Mouse (Mus musculus): ENCODE data around the gene Irgm1.
"Not testable (repeated sequence)": the region's sequence is repeated elsewhere in the genome, so short reads cannot be mapped to it uniquely, and the experiment has no call there.

The Irgm1 gene

DNA sequence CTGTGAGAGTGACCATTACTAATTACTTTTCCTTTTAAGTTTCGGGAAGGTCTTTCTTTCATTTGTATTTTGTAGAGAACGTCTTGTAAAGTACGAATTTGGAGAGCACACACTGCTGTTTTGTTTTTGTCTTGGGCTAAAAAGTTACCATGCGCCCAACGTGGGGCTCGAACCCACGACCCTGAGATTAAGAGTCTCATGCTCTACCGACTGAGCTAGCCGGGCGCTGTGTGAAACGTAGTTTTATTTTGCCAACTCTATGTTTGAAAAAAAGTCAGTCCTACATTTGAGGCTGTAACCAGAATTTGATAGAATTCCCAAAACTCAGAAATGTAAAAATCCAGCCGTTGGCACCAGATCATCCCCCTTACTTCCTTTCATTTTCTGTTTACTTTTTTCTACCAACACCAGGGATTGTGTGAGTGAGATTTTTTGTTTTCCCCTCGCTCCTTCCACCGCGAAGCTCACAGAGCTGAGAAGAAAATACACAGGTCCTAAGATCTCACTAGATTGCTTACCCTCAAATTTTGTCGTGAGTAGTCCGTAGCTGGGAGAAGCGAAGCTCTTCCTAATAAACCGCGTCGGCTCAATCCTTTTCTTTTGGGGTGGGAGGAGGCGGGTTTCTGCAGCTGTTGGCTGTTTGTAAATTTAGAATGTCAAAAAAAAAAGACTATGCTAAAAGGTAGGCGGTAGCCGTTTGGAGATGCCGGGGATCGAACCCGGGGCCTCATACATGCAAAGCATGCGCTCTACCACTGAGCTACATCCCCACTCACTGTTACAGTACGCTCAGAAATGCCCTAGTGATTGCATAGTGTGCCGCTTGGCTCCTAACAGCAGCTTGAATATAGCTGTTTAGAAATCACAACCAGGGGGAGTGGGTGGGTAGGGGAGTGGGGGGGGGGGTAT, 37.5 kb downstream of the Irgm1 start:
- DNase-seq (ENCODE audit: extremely low read depth, low read depth, low spot score), result no peak

DNA sequence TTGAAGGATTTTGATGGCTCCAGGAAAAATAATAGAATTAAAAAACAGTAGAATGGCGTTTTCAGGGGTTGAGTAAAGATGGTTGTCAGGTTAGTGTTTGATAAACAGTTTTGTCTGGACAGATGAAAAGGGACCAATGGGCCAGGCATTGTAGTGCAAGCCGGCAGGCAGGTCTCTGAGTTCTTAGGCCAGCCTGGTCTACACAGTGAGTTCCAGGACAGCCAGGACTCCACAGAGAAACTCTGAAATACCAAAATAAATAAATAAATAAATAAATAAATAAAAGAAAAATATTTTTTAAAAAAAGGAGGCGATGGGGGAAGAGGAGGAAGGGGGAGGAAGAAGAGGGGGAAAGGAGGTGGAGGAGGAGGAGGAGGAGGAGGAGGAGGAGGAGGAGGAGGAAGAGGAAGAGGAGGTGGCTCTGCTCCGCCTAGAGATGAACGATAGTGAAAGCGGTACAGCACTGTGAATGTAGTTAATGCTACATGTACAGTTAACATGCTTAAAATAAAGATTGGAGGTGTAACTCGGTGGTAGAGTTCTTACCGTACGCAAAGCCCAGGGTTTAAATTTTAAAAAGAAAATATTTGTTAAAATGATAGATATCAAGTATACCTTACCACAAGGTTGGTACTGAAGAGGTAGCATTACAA, 38.3 kb downstream of the Irgm1 start:
- DNase-seq (ENCODE audit: extremely low read depth, low read depth, low spot score), result no peak

- no peak for DNase-seq (ENCODE audit: extremely low read depth, low read depth, low spot score)
These were observed 40.2 kb downstream of the Irgm1 start for GRCm38 (mm10) chr11:48831273-48831672.

DNA sequence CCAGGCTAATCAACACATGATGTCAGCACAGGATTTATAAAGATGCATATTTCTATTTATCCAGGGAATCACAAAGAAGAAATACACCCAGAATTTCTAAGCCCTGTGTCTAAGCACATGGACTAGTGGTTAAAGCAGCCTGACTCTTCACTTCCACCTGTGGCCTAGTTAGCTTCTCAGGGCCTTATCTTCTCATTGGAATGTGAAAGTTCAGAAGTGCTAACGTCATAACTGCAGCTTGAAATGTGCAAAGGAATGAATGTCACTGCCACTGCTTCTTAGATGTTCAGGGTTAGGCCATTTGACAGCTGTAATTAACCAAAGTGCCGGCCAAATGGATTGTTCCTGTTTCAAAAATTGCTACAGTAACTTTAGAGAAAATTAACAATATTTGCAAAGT, 41.2 kb downstream of the Irgm1 start:
- DNase-seq (ENCODE audit: extremely low read depth, low read depth, low spot score), result no peak

DNA sequence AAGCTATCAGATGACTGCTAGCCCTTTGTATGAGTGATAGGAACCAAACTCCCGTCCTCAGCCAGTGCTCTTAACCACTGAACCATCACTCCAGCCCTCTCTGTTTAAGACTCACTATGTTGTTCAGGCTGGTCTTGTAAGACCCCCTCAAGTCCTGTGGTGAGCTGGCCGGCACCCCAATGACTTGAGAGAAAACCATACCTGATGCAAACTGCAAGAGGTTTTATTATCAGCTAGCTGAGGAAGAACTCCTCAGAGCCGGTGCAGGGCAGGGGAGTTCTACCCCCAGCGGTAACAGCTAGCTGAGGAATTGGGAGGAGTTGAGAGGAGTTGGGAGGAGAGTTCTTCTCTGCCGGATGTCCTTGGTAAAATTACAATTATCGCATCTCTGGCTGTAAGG, 43.6 kb downstream of the Irgm1 start:
- DNase-seq (ENCODE audit: extremely low read depth, low read depth, low spot score), result no peak

DNA sequence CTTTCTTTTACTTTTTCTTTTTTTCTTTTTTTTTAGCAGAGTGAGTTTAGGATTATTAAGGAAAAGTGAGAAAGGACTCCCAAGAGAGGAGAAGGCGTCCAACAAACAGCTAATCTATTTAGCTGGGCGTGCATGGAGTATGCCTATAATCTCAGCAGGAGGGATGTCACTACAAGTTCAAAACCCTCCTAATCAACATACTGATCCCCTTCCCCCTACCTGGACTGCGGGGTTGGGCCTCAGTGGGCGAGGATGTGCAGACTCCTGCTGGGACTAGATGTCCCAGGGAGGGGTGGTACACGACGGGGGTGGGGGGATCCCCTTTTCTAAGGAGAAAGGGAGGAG, 44.8 kb downstream of the Irgm1 start:
- DNase-seq (ENCODE audit: extremely low read depth, low read depth, low spot score), result no peak

DNA sequence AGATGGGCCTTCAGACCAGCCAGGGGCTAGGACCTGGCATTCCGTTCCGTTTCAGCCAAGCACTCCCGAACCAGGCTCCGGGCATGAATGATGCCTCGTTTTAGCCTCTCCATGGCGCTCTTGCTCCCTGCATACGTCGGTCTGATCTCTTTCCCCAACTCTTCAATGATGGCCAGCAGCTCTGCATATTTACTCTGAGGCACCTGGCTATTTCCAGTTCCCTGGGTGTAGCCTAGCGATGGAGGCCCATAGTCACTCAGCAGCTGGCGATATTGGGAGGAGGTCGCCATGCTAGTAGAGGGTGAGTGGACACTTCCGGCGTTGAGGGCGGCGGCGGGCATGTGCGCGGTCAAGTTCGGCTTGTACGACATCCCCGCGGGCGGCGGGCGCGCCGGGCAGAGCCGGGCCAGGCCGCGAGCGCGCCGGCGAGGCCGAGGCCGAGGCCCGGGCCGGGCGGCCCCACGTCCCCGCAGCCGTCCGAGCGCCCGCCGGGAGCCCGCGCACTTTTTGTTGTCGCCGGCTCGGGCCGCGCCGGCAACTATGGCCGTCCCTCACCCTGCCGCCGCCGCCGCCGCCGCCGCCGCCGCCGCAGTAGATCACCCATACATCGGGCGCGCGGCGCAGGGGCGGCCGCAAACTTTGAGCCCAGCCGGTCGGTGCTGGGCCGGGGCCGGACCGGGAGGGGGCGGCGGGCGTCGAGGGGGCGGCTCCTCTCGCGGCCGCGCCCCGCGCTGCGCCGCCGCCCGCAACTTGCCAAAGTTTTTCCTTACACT, 45.3 kb downstream of the Irgm1 start, which contains the start of the genes Trim7 and Gm12184:
Gene Trim7, plus strand, starts transcription at position 162 of the 773 bp plus-strand sequence.
Gene Gm12184, minus strand, starts transcription at position 677 of the 773 bp plus-strand sequence.
- not testable (repeated sequence) for DNase-seq (ENCODE audit: extremely low read depth, low read depth, low spot score)

DNA sequence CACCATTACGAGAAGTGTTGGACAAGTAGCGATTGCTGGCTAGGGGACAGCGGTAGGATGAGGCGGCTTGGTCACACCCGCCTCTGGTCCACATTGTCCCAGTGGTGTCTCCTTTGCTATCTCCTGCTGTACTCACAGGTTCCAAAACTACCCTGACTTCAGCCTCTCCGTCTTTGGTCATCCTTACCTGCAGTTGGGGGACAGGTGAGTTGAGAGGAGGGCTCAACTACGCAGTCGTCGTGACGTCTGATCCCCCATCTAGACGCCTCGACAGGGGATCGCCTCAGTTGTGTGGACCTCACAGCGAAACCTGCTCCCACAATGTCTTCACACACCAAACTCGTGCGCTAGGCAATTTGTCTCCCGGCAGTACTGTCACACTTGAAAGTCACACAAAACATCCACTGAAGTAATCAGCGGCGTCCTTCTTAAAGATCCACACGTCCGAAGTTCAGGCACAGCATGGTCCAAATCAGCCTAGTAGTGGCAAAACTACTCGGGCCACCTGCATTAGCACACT, 47.1 kb downstream of the Irgm1 start:
- DNase-seq (ENCODE audit: extremely low read depth, low read depth, low spot score), result no peak

DNA sequence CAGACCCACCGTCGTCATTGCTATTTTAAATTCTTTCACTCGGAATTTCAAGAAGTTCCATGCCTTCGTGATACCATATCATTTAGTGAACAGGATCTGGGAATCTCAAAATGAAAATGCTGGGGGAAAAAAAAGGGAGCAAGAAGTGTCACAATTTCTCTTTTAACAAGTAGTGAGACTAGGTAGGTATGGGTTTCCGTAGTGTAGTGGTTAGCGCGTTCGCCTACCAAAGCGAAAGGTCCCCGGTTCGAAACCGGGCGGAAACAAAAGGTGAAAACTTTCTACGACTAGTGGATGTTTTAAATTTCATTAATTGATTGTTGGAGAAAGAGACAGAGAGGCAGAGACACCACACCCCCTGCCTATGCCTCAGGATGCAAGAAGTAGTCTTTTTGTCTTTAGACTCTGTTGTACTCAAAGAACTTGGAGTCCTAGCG, 47.9 kb downstream of the Irgm1 start:
- DNase-seq (ENCODE audit: extremely low read depth, low read depth, low spot score), result no peak

GRCm38 (mm10) chr11:48822768-48823512, 48.5 kb downstream of the Irgm1 start:
- no peak for DNase-seq (ENCODE audit: extremely low read depth, low read depth, low spot score)

GRCm38 (mm10) chr11:48821299-48821698, 50.2 kb downstream of the Irgm1 start:
- DNase-seq (ENCODE audit: extremely low read depth, low read depth, low spot score), result not testable (repeated sequence)

DNA sequence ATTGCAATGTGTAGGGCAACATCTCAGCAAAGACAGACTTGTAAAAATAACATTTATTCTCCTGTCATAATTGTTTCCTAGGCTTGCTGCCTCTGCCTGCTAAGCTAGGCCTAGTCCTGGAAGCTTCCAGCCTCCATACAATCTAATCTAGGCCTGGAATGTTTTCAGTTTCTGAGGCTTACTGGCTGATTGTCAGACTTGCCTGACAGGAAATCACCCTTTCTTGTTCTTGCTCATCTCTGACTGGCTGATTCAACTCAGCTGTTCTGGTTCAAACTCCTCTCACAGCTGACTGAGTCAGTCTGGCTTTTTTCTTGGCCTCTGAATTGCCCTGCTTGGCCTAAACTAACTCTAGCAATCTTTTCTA, 51.2 kb downstream of the Irgm1 start:
- no peak for DNase-seq (ENCODE audit: extremely low read depth, low read depth, low spot score)

GRCm38 (mm10) chr11:48819614-48820307, 51.7 kb downstream of the Irgm1 start:
- DNase-seq (ENCODE audit: extremely low read depth, low read depth, low spot score), result no peak

DNA sequence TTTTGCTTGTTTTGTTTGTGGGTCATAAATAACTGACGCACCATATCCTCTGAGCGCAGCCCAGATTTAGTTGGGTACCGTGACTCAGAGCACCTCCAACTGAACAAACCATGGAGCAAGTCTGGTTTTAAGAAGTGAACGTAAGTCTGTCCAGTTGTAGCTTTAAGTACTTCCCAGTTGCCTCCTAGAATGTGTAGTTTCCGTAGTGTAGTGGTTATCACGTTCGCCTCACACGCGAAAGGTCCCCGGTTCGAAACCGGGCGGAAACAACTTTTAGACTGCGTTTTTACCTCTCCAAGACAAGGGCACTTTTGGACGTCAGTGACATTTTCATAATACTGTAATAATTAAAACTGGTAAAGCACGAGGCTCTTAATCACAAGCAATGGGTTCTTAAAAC, 53.1 kb downstream of the Irgm1 start:
- DNase-seq (ENCODE audit: extremely low read depth, low read depth, low spot score), result no peak

DNA sequence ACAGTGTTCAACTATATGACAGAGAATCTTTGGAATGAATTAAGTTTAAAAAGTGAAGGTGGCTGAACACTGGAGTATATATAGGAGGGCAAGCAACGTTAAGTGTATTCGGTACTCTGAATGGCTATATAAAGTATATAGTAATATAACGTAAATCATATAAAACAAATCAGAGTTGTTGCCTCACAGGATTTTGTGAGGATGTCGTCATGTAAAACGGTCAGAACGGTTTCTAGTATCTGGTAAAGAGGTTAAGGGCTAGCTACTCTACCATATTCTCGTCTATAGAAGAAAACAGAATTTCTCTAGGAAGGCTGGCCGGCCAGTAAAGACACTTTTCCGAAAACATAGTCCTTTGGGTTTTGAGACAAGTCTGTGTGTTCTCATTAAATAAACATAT, 53.7 kb downstream of the Irgm1 start:
- no peak for DNase-seq (ENCODE audit: extremely low read depth, low read depth, low spot score)

- peak; percentile 80 for DNase-seq (ENCODE audit: extremely low read depth, low read depth, low spot score)
These were observed 54.5 kb downstream of the Irgm1 start, which contains the start of gene Trim41 for GRCm38 (mm10) chr11:48816800-48817665. Trim41 (minus strand) TSS chr11:48817353.

DNA sequence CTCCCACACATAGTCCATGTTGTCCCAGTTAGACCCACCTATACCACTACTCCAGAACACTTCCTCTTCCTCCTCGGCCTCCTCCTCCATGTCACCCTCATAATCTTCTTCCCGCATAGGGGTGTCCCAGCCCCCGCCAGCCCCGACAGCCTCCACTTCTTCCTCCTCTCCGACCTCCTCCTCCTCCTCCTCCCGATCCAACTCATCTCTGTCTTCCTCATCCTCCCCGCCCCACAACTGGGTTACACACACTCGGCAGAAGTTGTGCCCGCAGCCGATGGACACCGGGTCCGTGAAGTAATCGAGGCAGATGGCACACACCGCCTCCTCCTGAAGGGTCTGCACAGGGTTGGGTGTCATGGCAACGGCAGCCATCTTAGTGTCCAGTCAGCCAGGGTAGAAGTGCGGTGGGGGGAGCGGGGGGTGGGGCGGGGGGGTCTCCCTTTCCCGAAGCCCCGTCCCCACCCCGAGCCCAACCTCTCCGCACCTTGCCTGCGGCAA, 55.2 kb downstream of the Irgm1 start:
- no peak for DNase-seq (ENCODE audit: extremely low read depth, low read depth, low spot score)

DNA sequence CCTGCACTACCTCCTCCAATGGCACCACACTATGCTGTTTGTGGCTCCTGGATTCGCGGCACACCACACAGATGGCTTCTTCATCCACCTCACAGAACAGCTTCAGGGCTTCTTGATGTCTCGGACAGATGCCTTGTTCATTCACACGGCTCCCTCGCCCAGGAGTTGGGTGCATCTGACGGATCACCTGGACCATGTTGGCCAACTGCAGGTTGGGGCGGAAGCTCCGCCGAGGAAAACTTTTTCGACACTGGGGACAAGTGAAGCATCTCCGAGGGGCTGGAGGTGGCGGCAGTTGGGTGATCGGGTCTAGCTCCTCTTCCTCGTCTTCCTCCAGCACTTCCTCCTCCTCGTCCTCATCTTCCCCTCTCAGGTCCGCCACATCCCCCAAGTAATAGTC, 55.6 kb downstream of the Irgm1 start:
- no peak for DNase-seq (ENCODE audit: extremely low read depth, low read depth, low spot score)

DNA sequence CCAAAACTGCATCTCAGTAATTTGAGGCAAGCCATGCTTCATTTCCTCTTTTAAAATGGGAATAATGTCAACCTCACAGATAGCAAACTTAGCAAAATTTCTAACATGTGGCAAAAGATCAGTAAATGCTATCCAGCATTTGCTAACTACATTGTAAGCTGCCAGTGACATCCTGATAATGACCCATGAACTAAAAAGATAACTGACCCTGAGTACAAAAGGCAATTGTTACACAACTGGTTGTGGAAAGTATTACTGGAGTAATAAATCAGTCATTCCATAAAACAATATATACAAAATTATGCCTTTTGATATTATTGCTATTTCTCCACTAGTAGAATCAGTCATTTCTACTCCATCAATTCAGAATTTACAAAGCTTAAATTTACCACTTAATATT, 57.7 kb downstream of the Irgm1 start:
- DNase-seq (ENCODE audit: extremely low read depth, low read depth, low spot score), result no peak
